Mouse (Mus musculus) B cell, adult 2 months (primary cell): ENCODE measurements around the gene Gm17359.

Experiments
- DNase-seq, 2 experiments: peaks; one replicate each; pipeline ENCODE4 v3.0.0; 2022

Gm17359 gene

DNA sequence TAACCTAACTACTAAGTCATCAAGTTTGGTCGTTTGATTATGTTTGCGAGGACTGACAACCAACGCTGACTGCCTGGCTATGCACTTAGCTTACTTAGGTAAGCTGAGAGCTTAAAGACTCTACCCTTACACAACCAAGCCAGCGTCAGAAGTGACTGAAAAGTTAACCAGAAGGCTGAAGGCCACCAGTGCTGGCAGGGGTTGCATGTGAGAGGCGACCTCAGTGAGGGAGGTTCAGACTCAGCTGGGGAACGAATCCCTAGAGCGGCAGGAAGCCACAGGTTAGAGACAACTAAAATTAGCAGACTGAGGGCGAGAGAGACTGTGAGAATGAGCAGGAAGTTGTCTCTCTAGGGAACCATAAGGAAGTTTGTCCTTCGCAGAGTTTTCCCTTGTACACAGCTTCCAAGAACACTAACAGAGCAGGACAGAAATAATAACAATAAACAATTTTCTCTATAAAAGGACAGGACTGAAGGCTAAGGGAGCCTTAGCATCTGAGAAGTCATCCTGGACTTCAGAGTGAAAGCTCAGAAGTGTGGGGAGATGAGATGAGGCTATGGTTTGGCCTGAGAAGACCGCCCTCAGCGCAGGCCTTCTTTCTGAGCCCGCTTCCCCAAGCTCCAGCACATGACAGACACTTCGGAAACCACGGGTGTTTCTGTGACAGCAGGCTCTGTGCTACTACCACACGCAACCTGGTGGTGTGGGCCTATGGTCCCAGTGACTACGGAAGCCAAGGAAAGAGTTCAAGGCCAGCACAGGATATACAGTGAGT, 148.0 kb downstream of the Gm17359 start:
- DNase-seq: no peak

DNA sequence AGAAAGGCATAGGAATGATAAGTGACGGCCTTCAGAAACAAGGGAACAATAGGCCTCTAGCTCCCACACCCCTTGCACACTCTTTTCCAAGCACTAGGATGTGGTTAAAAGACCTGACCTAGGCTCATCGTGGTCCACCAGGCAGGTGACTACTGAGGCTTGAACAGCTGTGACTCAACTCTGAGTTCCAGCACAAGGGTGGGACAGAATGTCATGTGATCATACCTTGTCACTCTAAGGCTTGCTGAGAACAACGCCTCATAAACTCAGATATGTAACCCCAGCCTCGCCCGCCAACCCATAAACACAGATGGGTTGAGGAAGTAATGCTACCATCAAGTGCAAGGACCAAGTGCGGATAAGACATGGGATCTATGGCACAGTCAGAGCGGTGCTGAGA, 151.6 kb downstream of the Gm17359 start:
- DNase-seq: no peak

DNA sequence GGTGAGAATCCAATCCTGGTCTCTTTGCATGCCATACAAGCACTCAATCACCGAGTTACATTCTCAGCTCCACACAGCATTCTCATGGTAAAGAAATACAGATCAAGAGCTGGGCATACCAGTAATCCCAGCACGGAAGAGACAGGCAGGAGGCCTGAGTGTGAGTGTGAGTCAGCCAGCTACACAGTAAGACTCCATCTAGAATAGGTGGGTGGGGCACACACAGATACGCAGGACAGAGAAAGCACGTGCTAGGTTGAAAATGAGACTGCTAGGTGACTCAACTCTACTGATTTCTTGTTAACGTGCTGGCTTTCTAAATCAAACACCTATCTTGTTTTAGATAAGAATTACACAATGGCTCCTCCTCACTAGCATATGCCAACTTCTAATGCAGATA, 153.6 kb downstream of the Gm17359 start:
- DNase-seq: no peak

DNA sequence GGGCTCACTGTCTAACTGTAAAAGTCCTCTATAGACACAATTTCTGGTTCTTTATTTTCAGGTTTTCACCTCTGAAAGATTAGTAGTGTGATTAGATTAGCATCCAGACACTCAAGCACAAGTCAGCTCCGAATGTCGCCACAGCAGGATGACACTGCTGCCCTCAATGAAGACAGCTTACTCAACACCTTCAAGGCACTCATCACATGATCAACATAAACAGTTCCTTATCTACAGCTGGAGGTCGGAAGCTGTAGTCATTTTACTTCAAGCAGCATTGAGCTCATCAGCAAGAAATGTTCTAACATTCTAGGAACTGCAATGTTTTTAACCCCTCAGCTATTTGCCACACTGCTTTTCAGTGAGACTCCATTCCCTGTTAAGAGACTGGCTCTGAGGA, 155.2 kb downstream of the Gm17359 start:
- no peak for DNase-seq

GRCm38 (mm10) chr3:79493064-79493463, 156.6 kb downstream of the Gm17359 start:
- no peak for DNase-seq

DNA sequence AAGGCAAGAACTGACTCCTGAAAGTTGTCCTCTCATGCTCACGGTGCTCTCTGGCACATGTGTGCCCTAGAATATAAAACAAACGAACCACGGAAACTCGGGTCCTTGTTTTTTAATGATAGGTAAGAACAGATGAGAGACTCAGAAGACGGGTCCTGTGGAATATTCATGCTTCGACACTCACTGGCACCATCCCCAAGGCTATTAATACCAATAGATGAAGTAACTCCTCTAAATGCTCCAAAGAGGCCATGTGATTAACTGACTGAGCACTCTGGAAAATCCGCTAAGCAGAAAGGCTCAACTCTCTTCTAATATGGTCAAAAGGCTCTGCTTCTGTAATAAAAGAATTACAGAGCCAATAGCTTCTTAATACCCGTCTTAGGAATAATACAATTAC, 157.6 kb downstream of the Gm17359 start:
- no peak for DNase-seq

DNA sequence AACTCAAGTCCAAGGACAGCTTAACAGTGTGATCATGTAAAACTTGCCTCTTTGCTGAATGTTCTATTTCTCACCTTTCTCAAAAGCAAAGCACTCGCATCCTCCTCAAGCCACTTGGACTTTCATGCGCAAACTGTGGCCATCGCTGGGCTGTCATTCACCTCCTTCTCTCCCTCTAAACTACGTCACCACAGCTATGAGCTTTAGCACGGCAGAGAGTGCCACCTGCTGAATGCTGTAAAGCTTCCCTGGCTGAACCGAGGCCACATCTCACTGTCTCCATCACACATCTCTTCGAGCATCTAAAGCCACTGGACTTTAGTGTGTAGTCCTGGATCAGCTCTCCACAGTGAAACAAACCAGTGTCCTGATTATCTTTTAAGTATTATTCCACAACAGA, 158.7 kb downstream of the Gm17359 start:
- no peak for DNase-seq

- no peak for DNase-seq
These were observed 160.2 kb downstream of the Gm17359 start for GRCm38 (mm10) chr3:79496668-79497067.

GRCm38 (mm10) chr3:79500279-79500678, 163.8 kb downstream of the Gm17359 start:
- no peak for DNase-seq

DNA sequence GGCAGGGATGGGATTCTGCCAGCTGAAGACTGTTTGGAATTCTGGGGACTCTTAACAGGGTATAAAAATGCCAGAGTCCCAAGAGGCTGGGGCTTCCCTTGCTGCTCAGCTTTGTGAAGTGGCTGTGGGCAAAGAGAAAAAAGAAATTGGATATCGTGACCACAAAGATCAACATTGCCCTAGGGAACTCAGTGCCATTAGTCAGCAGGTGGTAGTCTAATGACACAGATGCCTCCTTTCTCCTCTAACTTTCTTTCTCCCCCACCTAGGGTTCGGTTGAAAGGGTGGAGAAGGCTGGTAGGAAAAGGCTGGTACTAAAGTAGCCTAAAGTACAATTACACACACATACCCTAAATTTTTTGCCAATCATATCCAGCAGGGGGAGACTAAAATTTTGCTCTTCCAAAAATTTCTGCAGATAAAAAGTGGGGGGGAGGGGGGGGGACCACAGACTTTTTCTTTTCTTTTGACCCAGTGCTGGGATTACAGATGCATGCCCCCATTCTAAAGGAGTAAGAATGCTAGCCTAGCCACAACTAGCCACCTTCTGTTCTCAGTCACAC, 164.8 kb downstream of the Gm17359 start:
- DNase-seq: no peak
